Mouse (Mus musculus): Measurements from ENCODE around the gene Vmn1r194. TPM values are rescaled to one million over a fixed set of nuclear protein-coding genes. Genes with fewer than 3 reads are reported as not detected.
"Not testable (repeated sequence)": the region's sequence is repeated elsewhere in the genome, so short reads cannot be mapped to it uniquely, and the experiment has no call there.

Vmn1r194 gene
- polyA plus RNA-seq (2015; fragmentation: Nextera tagmentation; extraction: Ambion mirVana): not detected in 2 replicates

DNA sequence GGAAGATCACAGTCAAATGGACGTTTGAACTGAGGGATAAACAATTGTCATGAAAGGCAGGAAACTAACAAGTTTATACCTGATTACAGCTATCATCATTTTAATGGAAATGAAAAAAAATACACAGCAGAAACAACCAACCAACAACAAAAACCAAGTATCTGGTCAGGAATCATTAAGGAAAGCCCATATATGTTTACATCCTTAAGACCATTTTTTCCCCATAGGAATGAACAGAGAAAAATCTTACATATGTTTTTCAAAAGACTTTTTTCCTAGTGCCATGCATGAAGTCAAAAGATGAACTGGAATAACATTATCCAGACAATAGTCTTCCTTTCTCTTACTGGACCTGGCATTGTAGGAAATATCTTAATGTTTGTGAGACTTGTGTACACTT lies at the start of gene Vmn1r194:
Vmn1r194 (plus strand) TSS at position 301 of the 400 bp plus-strand sequence.
- no peaks in the 10 kb centered on the region for H3K36me3 ChIP-seq
- no peaks in the 10 kb centered on the region for H3K4me1 ChIP-seq
- 37% methylated on average over 1 of the region's 1 CpGs for WGBS
- H3K4me2 ChIP-seq: no peak within 1 kb of the TSS
- H3K4me3 ChIP-seq (replicated peaks): no peak within 1 kb of the TSS
- no peak for ATAC-seq (ENCODE audit: insufficient read depth, low FRiP score, low read depth)
- no peaks in the 10 kb centered on the region for H3K27me3 ChIP-seq (replicated peaks)
- no peak within 1 kb of the TSS for H3K9ac ChIP-seq
- no peak within 1 kb of the TSS for H3K27ac ChIP-seq
- no peaks in the 10 kb centered on the region for H3K9me3 ChIP-seq

GRCm38 (mm10) chr13:22223060-22223459 lies 21.0 kb upstream of the Vmn1r194 start, which contains the start of gene Vmn1r193:
Gene Vmn1r193, minus strand, starts transcription at chr13:22223160.
- H3K27ac ChIP-seq; H3K9me3 ChIP-seq; H3K36me3 ChIP-seq; ATAC-seq (ENCODE audit: insufficient read depth, low FRiP score, low read depth); H3K4me2 ChIP-seq; H3K4me1 ChIP-seq; H3K9ac ChIP-seq; H3K4me3 ChIP-seq (replicated peaks); H3K27me3 ChIP-seq (replicated peaks): not testable (repeated sequence)
- WGBS: 78% methylated on average over 1 of the region's 1 CpGs

- H3K4me2 ChIP-seq; H3K36me3 ChIP-seq; H3K4me1 ChIP-seq; H3K9me3 ChIP-seq; H3K9ac ChIP-seq; ATAC-seq (ENCODE audit: insufficient read depth, low FRiP score, low read depth); H3K27me3 ChIP-seq (replicated peaks); H3K27ac ChIP-seq; H3K4me3 ChIP-seq (replicated peaks): not testable (repeated sequence)
- WGBS: 95% methylated on average over 1 of the region's 1 CpGs
Measured at GRCm38 (mm10) chr13:22270222-22270621, 26.2 kb downstream of the Vmn1r194 start, which contains the start of gene Vmn1r195. Gene Vmn1r195, plus strand, starts transcription at chr13:22270522.

DNA sequence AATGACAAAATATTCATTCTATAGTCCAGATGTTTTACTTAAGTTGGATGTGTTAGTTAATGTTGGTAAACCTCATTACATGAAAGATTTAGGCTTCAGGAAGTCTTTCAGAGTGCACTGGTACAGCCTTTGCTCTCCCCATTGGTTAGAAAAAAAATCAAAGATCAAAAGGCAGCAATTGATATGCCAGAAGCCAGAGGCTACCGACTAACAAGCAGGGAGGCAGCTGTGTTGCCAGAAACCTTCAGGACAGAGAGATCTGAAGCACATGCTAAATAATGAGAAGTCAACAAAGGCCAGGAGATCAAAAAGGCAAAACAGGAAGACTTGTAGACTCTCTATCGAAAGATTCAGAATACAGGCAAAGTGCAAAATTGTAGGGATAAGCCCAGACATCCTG lies 27.7 kb downstream of the Vmn1r194 start:
- no peaks in the 10 kb centered on the region for H3K36me3 ChIP-seq
- H3K4me2 ChIP-seq: no peak overlapping the region
- no peak for ATAC-seq (ENCODE audit: insufficient read depth, low FRiP score, low read depth)
- H3K4me1 ChIP-seq: no peaks in the 10 kb centered on the region
- H3K27ac ChIP-seq: no peak overlapping the region
- WGBS: 34% methylated on average over 2 of the region's 2 CpGs
- H3K9me3 ChIP-seq: no peaks in the 10 kb centered on the region
- no peak overlapping the region for H3K9ac ChIP-seq
- H3K27me3 ChIP-seq (replicated peaks): no peaks in the 10 kb centered on the region
- H3K4me3 ChIP-seq (replicated peaks): no peak overlapping the region

DNA sequence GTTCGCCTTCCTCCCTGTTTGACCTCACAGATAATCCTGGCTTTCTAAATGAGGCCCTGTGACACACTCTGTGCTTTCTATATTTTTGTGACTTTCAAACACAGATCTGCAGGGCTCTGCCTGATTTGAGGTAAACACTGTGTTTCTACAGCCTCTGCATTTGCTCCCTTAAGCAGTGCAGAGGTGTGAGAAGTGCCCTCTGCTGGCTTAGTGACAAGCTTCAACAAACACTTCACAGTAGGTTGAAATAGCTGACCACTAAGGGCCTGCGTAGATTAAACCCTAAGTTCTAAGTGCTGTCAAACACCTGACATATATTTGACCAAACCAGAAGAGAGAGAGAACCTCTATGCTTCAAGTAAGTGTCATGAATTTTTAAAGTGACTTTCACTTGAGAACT lies 40.6 kb downstream of the Vmn1r194 start:
- WGBS: 64% methylated on average over 2 of the region's 2 CpGs

DNA sequence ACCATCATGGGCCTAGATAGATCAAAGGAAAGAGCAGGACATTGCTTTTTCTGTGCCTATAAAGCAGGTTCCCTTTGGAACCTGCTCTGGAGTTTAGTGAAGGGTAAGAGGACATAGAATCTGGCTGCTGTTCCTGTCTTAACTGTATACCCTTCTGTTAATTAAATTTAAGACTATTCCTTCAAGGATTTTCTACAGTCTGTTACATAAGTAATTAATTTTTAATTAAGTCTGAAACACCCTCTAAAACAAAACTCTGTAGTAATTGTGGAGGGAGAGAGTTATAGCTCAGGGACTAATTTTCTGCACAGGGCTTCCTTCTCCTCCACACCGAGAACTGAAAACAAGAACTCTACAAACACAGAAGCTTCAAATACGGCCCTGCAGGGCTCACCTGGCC lies 45.6 kb downstream of the Vmn1r194 start, which contains the start of gene Vmn1r196:
Vmn1r196 (plus strand) TSS at position 301 of the 400 bp plus-strand sequence.
- WGBS: 70% methylated on average over 2 of the region's 2 CpGs
- H3K27me3 ChIP-seq (replicated peaks): no peaks in the 10 kb centered on the region
- H3K36me3 ChIP-seq: no peaks in the 10 kb centered on the region
- H3K27ac ChIP-seq: no peak within 1 kb of the TSS
- no peaks in the 10 kb centered on the region for H3K4me1 ChIP-seq
- H3K4me2 ChIP-seq: no peak within 1 kb of the TSS
- H3K9ac ChIP-seq: no peak within 1 kb of the TSS
- H3K9me3 ChIP-seq: no peaks in the 10 kb centered on the region
- ATAC-seq (ENCODE audit: insufficient read depth, low FRiP score, low read depth): no peak
- H3K4me3 ChIP-seq (replicated peaks): no peak within 1 kb of the TSS

More for the DNA sequence above, 40.6 kb downstream of the Vmn1r194 start:
- no peak overlapping the region for H3K9ac ChIP-seq
- H3K36me3 ChIP-seq: no peaks in the 10 kb centered on the region
- no peaks in the 10 kb centered on the region for H3K9me3 ChIP-seq
- no peak overlapping the region for H3K4me3 ChIP-seq (replicated peaks)
- no peak for ATAC-seq (ENCODE audit: insufficient read depth, low FRiP score, low read depth)
- no peak overlapping the region for H3K4me2 ChIP-seq
- no peaks in the 10 kb centered on the region for H3K27me3 ChIP-seq (replicated peaks)
- no peaks in the 10 kb centered on the region for H3K4me1 ChIP-seq
- H3K27ac ChIP-seq: no peak overlapping the region

Small RNA genes within 50 kb of the gene (microRNA-seq; reads per million reads assigned to microRNA genes)
- not detected for gene Gm23282
- not detected for gene Gm25084

Other genes with a start within 250 kb of the Vmn1r194 start
- 0.94 and 1.5 TPM in 2 replicates for gene Prss16, start 234.5 kb upstream of the Vmn1r194 start, polyA plus RNA-seq (2015; fragmentation: Nextera tagmentation; extraction: Ambion mirVana)
- 4.9 and 13.3 TPM in 2 replicates for gene Hist1h2ah, start 208.6 kb upstream of the Vmn1r194 start, polyA plus RNA-seq (2015; fragmentation: Nextera tagmentation; extraction: Ambion mirVana)
- gene Hist1h2bk, start 208.3 kb upstream of the Vmn1r194 start, polyA plus RNA-seq (2015; fragmentation: Nextera tagmentation; extraction: Ambion mirVana): 4.6 and 5.5 TPM in 2 replicates
- 19.1 and 19.3 TPM in 2 replicates for gene Hist1h4i, start 202.9 kb upstream of the Vmn1r194 start, polyA plus RNA-seq (2015; fragmentation: Nextera tagmentation; extraction: Ambion mirVana)
- 36.1 and 42.9 TPM in 2 replicates for gene Hist1h2ag, start 201.3 kb upstream of the Vmn1r194 start, polyA plus RNA-seq (2015; fragmentation: Nextera tagmentation; extraction: Ambion mirVana)
- gene Hist1h2bj, start 201.0 kb upstream of the Vmn1r194 start, polyA plus RNA-seq (2015; fragmentation: Nextera tagmentation; extraction: Ambion mirVana): 7.8 and 8.5 TPM in 2 replicates
- gene Vmn1r188, start 159.8 kb upstream of the Vmn1r194 start, polyA plus RNA-seq (2015; fragmentation: Nextera tagmentation; extraction: Ambion mirVana): not detected in 2 replicates
- gene Vmn1r189, start 138.4 kb upstream of the Vmn1r194 start, polyA plus RNA-seq (2015; fragmentation: Nextera tagmentation; extraction: Ambion mirVana): not detected in 2 replicates
- not detected in 2 replicates for gene Vmn1r191, start 60.2 kb upstream of the Vmn1r194 start, polyA plus RNA-seq (2015; fragmentation: Nextera tagmentation; extraction: Ambion mirVana)
- gene Vmn1r192, start 53.1 kb upstream of the Vmn1r194 start, polyA plus RNA-seq (2015; fragmentation: Nextera tagmentation; extraction: Ambion mirVana): not detected in 2 replicates
- gene Vmn1r193, start 21.1 kb upstream of the Vmn1r194 start, polyA plus RNA-seq (2015; fragmentation: Nextera tagmentation; extraction: Ambion mirVana): not detected in 2 replicates
- not detected in 2 replicates for gene Vmn1r195, start 26.3 kb downstream of the Vmn1r194 start, polyA plus RNA-seq (2015; fragmentation: Nextera tagmentation; extraction: Ambion mirVana)
- gene Vmn1r196, start 45.7 kb downstream of the Vmn1r194 start, polyA plus RNA-seq (2015; fragmentation: Nextera tagmentation; extraction: Ambion mirVana): not detected in 2 replicates
- gene Vmn1r197, start 80.4 kb downstream of the Vmn1r194 start, polyA plus RNA-seq (2015; fragmentation: Nextera tagmentation; extraction: Ambion mirVana): not detected in 2 replicates
- gene Vmn1r198, start 106.1 kb downstream of the Vmn1r194 start, polyA plus RNA-seq (2015; fragmentation: Nextera tagmentation; extraction: Ambion mirVana): not detected in 2 replicates
- not detected in 2 replicates for gene Vmn1r199, start 135.6 kb downstream of the Vmn1r194 start, polyA plus RNA-seq (2015; fragmentation: Nextera tagmentation; extraction: Ambion mirVana)
- not detected in 2 replicates for gene Vmn1r200, start 146.2 kb downstream of the Vmn1r194 start, polyA plus RNA-seq (2015; fragmentation: Nextera tagmentation; extraction: Ambion mirVana)
- not detected in 2 replicates for gene Vmn1r201, start 227.7 kb downstream of the Vmn1r194 start, polyA plus RNA-seq (2015; fragmentation: Nextera tagmentation; extraction: Ambion mirVana)

Measured in stomach, embryonic 15.5 days (tissue).